In the genomic region with DNA sequence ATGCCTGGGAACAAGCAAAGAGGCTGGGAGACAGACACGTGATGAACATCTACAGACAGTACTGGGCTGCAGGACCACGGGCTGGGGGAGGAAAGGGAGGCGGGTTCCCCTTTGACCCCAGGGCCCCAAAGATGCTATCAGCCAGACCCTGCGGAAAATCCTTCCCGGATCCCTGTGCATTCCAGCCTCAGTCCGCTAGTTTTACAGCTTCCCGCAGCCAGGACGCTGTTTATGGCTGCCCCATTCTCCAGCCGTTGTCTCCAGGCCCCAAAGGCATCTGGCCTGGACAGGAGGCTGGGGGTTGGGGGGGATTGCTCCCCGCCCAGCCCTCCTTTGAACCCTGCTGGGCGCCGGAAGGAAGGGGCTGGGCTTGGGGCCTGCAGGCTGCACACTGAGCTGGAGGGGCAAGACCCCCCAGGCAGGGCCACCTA, we compare ENCODE assay signal across 8 mouse cellular contexts. TPM values are rescaled to one million over a fixed set of nuclear protein-coding genes. Genes with fewer than 3 reads are reported as not detected.
DNase-seq lines count a peak whose midpoint lies in the region; ATAC-seq and TF ChIP-seq lines count a peak whose summit lies in the region.

No protein-coding gene starts in this region.

- H3K36me3 ChIP-seq in forebrain, embryonic 16.5 days (ENCODE audit: control insufficient read depth, insufficient read depth), result no peaks in the 10 kb centered on the region
- H3K36me3 ChIP-seq in forebrain, embryonic 12.5 days (replicated peaks), result no peaks in the 10 kb centered on the region
- no peaks in the 10 kb centered on the region for H3K36me3 ChIP-seq in lung, embryonic 14.5 days (ENCODE audit: insufficient read depth)
- no peaks in the 10 kb centered on the region for H3K36me3 ChIP-seq in limb, embryonic 14.5 days (ENCODE audit: control insufficient read depth, insufficient read depth, low read length)
- no peaks in the 10 kb centered on the region for H3K36me3 ChIP-seq in stomach, embryonic 14.5 days (ENCODE audit: control insufficient read depth, insufficient read depth, low read length)

- intact Hi-C loops in left cerebral cortex, postnatal 10 days (cut with DNase I), result loop anchor here (2.0 kb wide), 1 partner anchor 191 kb away; no protein-coding TSS in a partner anchor

- ATAC-seq in forebrain, embryonic 16.5 days, result peak; percentile 19; the same call in 1 of the 2 replicates
- ATAC-seq in forebrain, embryonic 12.5 days (ENCODE audit: low FRiP score), result no peak
- ATAC-seq in lung, embryonic 14.5 days (ENCODE audit: insufficient read depth), result peak; percentile 10; the same call in 1 of the 2 replicates
- no peak for ATAC-seq in limb, embryonic 14.5 days (ENCODE audit: low FRiP score, low read depth)
- no peak for ATAC-seq in stomach, embryonic 14.5 days (ENCODE audit: insufficient number of reproducible peaks, insufficient read depth, low FRiP score, low read depth)

- no peak for TF ChIP-seq CTCF in lung, embryonic 14.5 days (IDR thresholded peaks at IDR 0.05; ENCODE audit: low read depth)

- no peak overlapping the region for H3K9ac ChIP-seq in forebrain, embryonic 16.5 days (replicated peaks; ENCODE audit: low read depth, low read length)
- H3K9ac ChIP-seq in forebrain, embryonic 12.5 days, result no peak overlapping the region
- H3K9ac ChIP-seq in lung, embryonic 14.5 days, result no peak overlapping the region
- no peak overlapping the region for H3K9ac ChIP-seq in limb, embryonic 14.5 days (ENCODE audit: low read depth, low read length, severe bottlenecking)
- no peak overlapping the region for H3K9ac ChIP-seq in stomach, embryonic 14.5 days (replicated peaks; ENCODE audit: low read depth, low read length)

- no peaks in the 10 kb centered on the region for H3K9me3 ChIP-seq in forebrain, embryonic 16.5 days (ENCODE audit: control insufficient read depth, low read length)
- H3K9me3 ChIP-seq in forebrain, embryonic 12.5 days, result no peaks in the 10 kb centered on the region
- no peaks in the 10 kb centered on the region for H3K9me3 ChIP-seq in lung, embryonic 14.5 days (ENCODE audit: low read depth, low read length)
- no peaks in the 10 kb centered on the region for H3K9me3 ChIP-seq in limb, embryonic 14.5 days (ENCODE audit: control insufficient read depth, low read length)
- H3K9me3 ChIP-seq in stomach, embryonic 14.5 days (ENCODE audit: control insufficient read depth, low read depth, low read length), result no peaks in the 10 kb centered on the region

- H3K4me1 ChIP-seq in forebrain, embryonic 16.5 days (replicated peaks; ENCODE audit: control insufficient read depth, insufficient read depth, low read length), result peaks cover 8% of the 10 kb centered on the region
- H3K4me1 ChIP-seq in forebrain, embryonic 12.5 days, result peaks cover 9% of the 10 kb centered on the region
- H3K4me1 ChIP-seq in lung, embryonic 14.5 days (ENCODE audit: insufficient read depth), result no peaks in the 10 kb centered on the region
- H3K4me1 ChIP-seq in limb, embryonic 14.5 days (ENCODE audit: control insufficient read depth, insufficient read depth, low read length), result peaks cover 11% of the 10 kb centered on the region
- H3K4me1 ChIP-seq in stomach, embryonic 14.5 days (ENCODE audit: control insufficient read depth, insufficient read depth, low read length), result peaks cover 15% of the 10 kb centered on the region; the same call in 1 of the 2 replicates

- H3K4me2 ChIP-seq in forebrain, embryonic 16.5 days (ENCODE audit: low read length), result no peak overlapping the region
- no peak overlapping the region for H3K4me2 ChIP-seq in forebrain, embryonic 12.5 days
- H3K4me2 ChIP-seq in lung, embryonic 14.5 days, result peak overlapping the region; percentile 38; the same call in 1 of the 2 replicates
- 0 out of 2 replicates have a peak overlapping the region, but pooled peaks have one; percentile 7 for H3K4me2 ChIP-seq in limb, embryonic 14.5 days (replicated peaks; ENCODE audit: low read depth, low read length, severe bottlenecking)
- peak overlapping the region; percentile 17; the same call in 1 of the 2 replicates for H3K4me2 ChIP-seq in stomach, embryonic 14.5 days (replicated peaks; ENCODE audit: low read depth, low read length)

- no peak for DNase-seq in lung, embryonic 14.5 days
- DNase-seq in lung, postnatal 36 days, result no peak
- no peak for DNase-seq in limb, embryonic 14.5 days (ENCODE audit: low spot score)
- DNase-seq in left cerebral cortex, postnatal 10 days (ENCODE audit: extremely low spot score in 1 of 2, low spot score in 2 of 2), result no peak
- no peak for DNase-seq in urinary bladder, postnatal 36 days (ENCODE audit: low spot score in 2 of 2)

- no peak overlapping the region for H3K4me3 ChIP-seq in forebrain, embryonic 16.5 days (replicated peaks; ENCODE audit: low read length)
- no peak overlapping the region for H3K4me3 ChIP-seq in forebrain, embryonic 12.5 days (replicated peaks)
- H3K4me3 ChIP-seq in lung, embryonic 14.5 days (ENCODE audit: low read depth, low read length), result no peak overlapping the region
- H3K4me3 ChIP-seq in limb, embryonic 14.5 days (replicated peaks; ENCODE audit: low read length), result no peak overlapping the region
- H3K4me3 ChIP-seq in stomach, embryonic 14.5 days (ENCODE audit: low read depth, low read length), result no peak overlapping the region

- WGBS in forebrain, embryonic 16.5 days, result 5% methylated on average over 12 of the region's 12 CpGs
- WGBS in forebrain, embryonic 12.5 days, result 4% methylated on average over 12 of the region's 12 CpGs
- 5% methylated on average over 12 of the region's 12 CpGs for WGBS in lung, embryonic 14.5 days
- WGBS in limb, embryonic 14.5 days, result under 1% methylated on average over 12 of the region's 12 CpGs
- 10% methylated on average over 12 of the region's 12 CpGs for WGBS in stomach, embryonic 14.5 days

- TF ChIP-seq POLR2A in limb, embryonic 14.5 days (IDR thresholded peaks at IDR 0.05; ENCODE audit: borderline replicate concordance, extremely low read depth, insufficient read depth, insufficient read length), result no peak

- H3K27me3 ChIP-seq in forebrain, embryonic 16.5 days (replicated peaks; ENCODE audit: control insufficient read depth, insufficient read depth, low read length), result peaks cover 89% of the 10 kb centered on the region
- peaks cover 100% of the 10 kb centered on the region for H3K27me3 ChIP-seq in forebrain, embryonic 12.5 days
- H3K27me3 ChIP-seq in lung, embryonic 14.5 days (ENCODE audit: insufficient read depth, low read length), result peaks cover 68% of the 10 kb centered on the region
- peaks cover 61% of the 10 kb centered on the region for H3K27me3 ChIP-seq in limb, embryonic 14.5 days (ENCODE audit: control insufficient read depth, insufficient read depth, low read length)
- peaks cover 8% of the 10 kb centered on the region; the same call in 1 of the 2 replicates for H3K27me3 ChIP-seq in stomach, embryonic 14.5 days (ENCODE audit: control insufficient read depth, insufficient read depth, low read length)

- H3K27ac ChIP-seq in forebrain, embryonic 16.5 days (ENCODE audit: low read length), result no peak overlapping the region
- no peak overlapping the region for H3K27ac ChIP-seq in forebrain, embryonic 12.5 days
- no peak overlapping the region for H3K27ac ChIP-seq in lung, embryonic 14.5 days (ENCODE audit: low read depth)
- no peak overlapping the region for H3K27ac ChIP-seq in limb, embryonic 14.5 days (replicated peaks; ENCODE audit: low read depth, low read length)
- H3K27ac ChIP-seq in stomach, embryonic 14.5 days (ENCODE audit: low read length), result no peak overlapping the region

RNA-seq across cellular contexts. Expression of a gene that starts 10.7 kb away (rescaled TPM):
- polyA plus RNA-seq in forebrain, embryonic 16.5 days (2015; fragmentation: Nextera tagmentation; extraction: Ambion mirVana), result 28.0 and 29.2 TPM in 2 replicates
- polyA plus RNA-seq in forebrain, embryonic 12.5 days (2016; fragmentation: Nextera tagmentation; extraction: Ambion mirVana), result 24.6 and 27.4 TPM in 2 replicates
- polyA plus RNA-seq in lung, embryonic 14.5 days (2014; fragmentation: Nextera tagmentation; extraction: Ambion mirVana), result 18.0 and 18.1 TPM in 2 replicates
- polyA plus RNA-seq in limb, embryonic 14.5 days (2012; rRNA removed), result 18.6 and 22.4 TPM in 2 replicates
- 18.2 and 18.9 TPM in 2 replicates for polyA plus RNA-seq in limb, embryonic 14.5 days (2014; fragmentation: Nextera tagmentation; extraction: Ambion mirVana)
- 21.4 and 22.2 TPM in 2 replicates for polyA plus RNA-seq in stomach, embryonic 14.5 days (2014; fragmentation: Nextera tagmentation; extraction: Ambion mirVana)
- total RNA-seq in left cerebral cortex, postnatal 10 days (2021), result 10 to 100 TPM; 17.5 to 18.2 TPM

Comparison
In these comparisons a context has a peak if more than half of its experiments do, and no peak if none do; other contexts are left out.
1. ATAC-seq: peak in forebrain, embryonic 16.5 days (single experiment) and lung, embryonic 14.5 days (single experiment); none in forebrain, embryonic 12.5 days (single experiment), limb, embryonic 14.5 days (single experiment) and stomach, embryonic 14.5 days (single experiment).
2. H3K4me2 ChIP-seq: peak in lung, embryonic 14.5 days (single experiment), limb, embryonic 14.5 days (single experiment) and stomach, embryonic 14.5 days (single experiment); none in forebrain, embryonic 16.5 days (single experiment) and forebrain, embryonic 12.5 days (single experiment).